Mouse (Mus musculus): Measurements from ENCODE around the gene Cdhr5. TPM values are rescaled to one million over a fixed set of nuclear protein-coding genes. Genes with fewer than 3 reads are reported as not detected.
A peak's percentile ranks its signal among the peaks of the same experiment; 100 is the strongest.

Cdhr5 gene
- polyA plus RNA-seq, 1 experiment from 2014 or later: not detected

DNA sequence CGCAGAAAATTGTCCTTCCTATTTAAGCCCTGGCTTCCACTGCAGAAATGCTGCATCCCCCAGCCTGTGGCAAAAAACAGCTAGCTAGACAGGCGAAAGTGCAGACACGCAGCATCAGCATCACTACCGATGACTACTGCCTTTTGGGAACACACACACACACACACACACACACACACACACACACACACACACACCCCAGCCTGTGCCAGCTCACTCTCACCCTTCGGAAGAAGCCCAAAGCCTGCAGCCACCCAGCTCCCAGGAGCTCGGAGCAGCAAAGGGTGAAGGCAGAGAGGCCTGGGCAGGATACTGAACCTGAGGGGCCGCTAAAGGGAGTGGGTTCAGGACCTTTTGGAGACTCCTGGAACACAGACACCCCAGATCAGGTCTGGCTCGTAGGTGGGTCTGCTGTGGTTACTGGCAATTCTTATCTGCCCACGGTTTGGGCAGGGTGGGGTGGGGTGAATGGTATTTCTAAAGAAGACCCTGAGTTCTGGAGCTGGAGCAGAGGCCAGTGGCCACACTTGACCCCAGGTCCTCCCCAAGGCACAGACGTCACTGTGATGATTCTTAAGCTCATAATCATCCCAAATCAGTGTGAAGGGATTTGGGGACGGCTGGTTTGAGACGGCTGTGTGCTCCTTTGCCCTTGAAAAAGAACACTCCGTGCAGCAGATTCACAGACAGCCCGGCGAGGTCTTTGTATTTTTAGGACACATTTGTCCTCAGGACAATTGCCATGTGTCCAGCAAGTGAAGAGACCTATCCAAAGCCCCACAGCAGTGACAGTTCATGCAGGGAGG, 16.2 kb upstream of the Cdhr5 start:
- 0 out of 2 replicates have a peak, but pooled peaks cover 4% of the 10 kb centered on the region for H3K36me3 ChIP-seq (ENCODE audit: inconsistent target)
- 66% methylated on average over 15 of the region's 15 CpGs for WGBS (ENCODE audit: missing documents)
- H3K79me2 ChIP-seq (ENCODE audit: inconsistent target): no peaks in the 10 kb centered on the region
- no peak overlapping the region for H3K4me3 ChIP-seq (ENCODE audit: inconsistent target)
- H3K27ac ChIP-seq: no peak overlapping the region

GRCm38 (mm10) chr7:141291921-141292582, 15.5 kb upstream of the Cdhr5 start, which contains the start of gene Drd4:
Gene Drd4, plus strand, starts transcription at chr7:141292006.
- H3K36me3 ChIP-seq (ENCODE audit: inconsistent target): 0 out of 2 replicates have a peak, but pooled peaks cover under 1% of the 10 kb centered on the region
- 6% methylated on average over 42 of the region's 46 CpGs for WGBS (ENCODE audit: missing documents)

GRCm38 (mm10) chr7:141288042-141288441, 11.5 kb upstream of the Cdhr5 start:
- WGBS (ENCODE audit: missing documents): 92% methylated on average over 3 of the region's 3 CpGs
- H3K36me3 ChIP-seq (ENCODE audit: inconsistent target): no peaks in the 10 kb centered on the region
- no peak overlapping the region for H3K27ac ChIP-seq
- no peak overlapping the region for H3K4me3 ChIP-seq (ENCODE audit: inconsistent target)
- H3K79me2 ChIP-seq (ENCODE audit: inconsistent target): no peaks in the 10 kb centered on the region

More at GRCm38 (mm10) chr7:141291921-141292582, 15.5 kb upstream of the Cdhr5 start, which contains the start of gene Drd4:
- Histone ChIP-seq H3K27ac (no peak within 1 kb of the TSS), H3K4me3 (ENCODE audit: inconsistent target) (no peak within 1 kb of the TSS), H3K79me2 (ENCODE audit: inconsistent target) (no peaks in the 10 kb centered on the region)

GRCm38 (mm10) chr7:141282756-141283155, 6.2 kb upstream of the Cdhr5 start:
- 90% methylated on average over 4 of the region's 4 CpGs for WGBS (ENCODE audit: missing documents)
- Histone ChIP-seq H3K27ac (no peak overlapping the region), H3K36me3 (ENCODE audit: inconsistent target) (no peaks in the 10 kb centered on the region), H3K4me3 (ENCODE audit: inconsistent target) (no peak overlapping the region), H3K79me2 (ENCODE audit: inconsistent target) (no peaks in the 10 kb centered on the region)

DNA sequence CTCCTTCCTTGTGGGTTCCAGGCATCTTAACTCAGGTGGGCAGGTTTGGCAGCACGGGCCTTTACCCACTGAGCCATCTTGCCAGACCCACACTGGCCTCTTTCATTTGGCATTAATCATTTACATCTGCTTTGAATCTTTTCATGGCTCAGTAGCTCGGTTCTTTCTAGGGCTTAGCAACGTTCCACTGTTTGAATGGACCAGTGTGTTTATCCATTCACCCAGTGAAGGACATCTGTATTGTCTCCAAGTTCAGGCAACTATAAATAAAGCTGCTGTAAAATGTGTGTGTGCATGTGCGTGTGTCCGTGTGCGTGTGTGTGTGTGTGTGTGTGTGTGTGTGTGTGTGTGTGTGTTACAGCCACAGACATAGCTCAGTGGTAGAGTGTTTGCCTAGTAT, 4.9 kb upstream of the Cdhr5 start:
- Histone ChIP-seq H3K79me2 (ENCODE audit: inconsistent target) (no peaks in the 10 kb centered on the region), H3K4me3 (ENCODE audit: inconsistent target) (no peak overlapping the region), H3K27ac (no peak overlapping the region), H3K36me3 (ENCODE audit: inconsistent target) (no peaks in the 10 kb centered on the region)
- 98% methylated on average over 6 of the region's 6 CpGs for WGBS (ENCODE audit: missing documents)

DNA sequence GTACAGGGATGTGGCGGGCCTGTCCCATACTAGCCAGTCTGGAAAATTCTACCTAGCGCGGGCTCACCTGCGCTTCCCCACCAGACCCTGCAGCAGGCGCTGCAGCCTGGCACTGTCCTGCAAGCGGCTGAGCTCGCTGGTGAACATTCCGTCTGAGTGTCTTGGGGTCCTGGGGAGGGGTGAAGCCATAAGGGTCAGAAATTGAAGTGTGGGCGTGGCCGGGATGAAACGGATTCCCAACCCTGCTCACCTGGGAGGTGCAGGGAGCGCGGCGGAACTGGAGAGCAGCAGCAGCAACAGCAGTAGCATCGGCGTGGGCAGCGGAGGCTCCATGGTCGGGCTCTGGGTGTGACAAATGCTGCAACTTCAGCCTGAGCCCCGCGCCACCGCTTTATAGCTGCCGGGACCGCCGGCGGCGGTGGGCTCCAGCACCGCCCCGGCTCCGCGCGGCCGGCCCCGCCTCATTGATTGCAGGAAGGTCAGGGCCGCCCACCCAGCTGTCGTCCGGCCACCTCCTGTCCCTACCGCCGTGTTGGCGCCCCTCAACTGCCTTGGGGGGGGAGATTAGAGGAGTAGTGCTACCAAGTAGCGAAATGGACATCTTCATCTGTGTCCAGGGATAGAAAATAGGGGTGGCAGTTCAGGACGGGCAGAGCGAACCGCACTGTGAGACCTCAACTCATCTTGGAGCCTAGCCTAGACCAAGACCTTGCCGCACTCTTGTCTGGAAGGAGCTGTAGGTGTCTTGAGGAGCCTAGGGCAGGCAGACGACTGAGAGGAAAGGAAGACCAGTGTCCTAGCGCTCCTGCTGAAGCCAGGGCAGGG, 2.4 kb upstream of the Cdhr5 start, which contains the start of gene Sct:
Gene Sct, minus strand, starts transcription at position 368 of the 825 bp plus-strand sequence.
- Histone ChIP-seq H3K27ac (no peak within 1 kb of the TSS), H3K79me2 (ENCODE audit: inconsistent target) (no peaks in the 10 kb centered on the region), H3K36me3 (ENCODE audit: inconsistent target) (no peaks in the 10 kb centered on the region), H3K4me3 (ENCODE audit: inconsistent target) (no peak within 1 kb of the TSS)
- WGBS (ENCODE audit: missing documents): 17% methylated on average over 43 of the region's 46 CpGs

DNA sequence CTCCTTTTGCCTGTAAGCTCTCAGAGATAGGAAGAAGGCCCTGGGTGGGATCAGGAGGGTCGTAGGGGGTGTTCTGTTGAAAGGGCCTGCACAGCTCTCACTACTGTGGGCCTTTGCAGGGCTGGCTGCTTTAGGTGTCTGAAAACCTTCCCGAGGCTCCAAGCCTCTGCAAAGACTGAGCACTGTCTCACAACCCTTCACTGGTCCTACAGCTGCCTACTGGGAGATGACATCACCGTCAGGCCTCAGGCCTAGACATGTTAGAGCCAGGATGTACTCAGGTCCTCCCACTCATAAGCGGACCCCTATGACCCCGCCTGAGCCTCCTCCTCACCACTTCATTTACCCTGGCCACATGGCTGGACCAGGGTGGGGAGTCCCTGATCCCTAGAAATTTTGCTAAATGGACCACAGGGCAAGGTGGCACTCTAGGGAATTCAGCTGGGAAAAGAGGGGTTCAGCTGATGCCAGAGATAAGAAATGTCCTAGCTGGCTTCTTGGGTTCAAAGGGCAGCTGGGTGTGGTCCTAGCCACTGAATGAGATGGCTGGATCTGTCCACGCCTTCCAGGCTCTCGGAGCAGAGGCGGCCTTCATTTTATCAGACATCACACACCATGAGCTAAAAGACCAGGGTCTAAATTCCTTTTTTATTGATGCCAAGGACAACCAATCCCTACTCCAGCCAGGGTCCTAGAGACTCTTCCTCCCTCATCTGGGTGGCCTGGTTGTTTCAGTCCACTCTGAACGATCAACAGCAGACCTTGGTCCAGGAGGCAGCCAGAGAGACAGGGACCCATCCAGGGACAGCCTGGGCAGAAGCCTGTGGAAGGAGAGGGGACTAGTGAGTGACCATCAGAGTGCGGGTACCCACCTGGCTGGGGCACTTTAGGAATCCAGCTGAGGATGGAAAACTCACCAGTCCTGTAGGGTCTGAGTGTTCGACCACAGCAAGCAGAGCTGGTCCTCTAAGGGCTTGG, 1.4 kb upstream of the Cdhr5 start:
- Histone ChIP-seq H3K4me3 (ENCODE audit: inconsistent target) (no peak overlapping the region), H3K36me3 (ENCODE audit: inconsistent target) (no peaks in the 10 kb centered on the region), H3K79me2 (ENCODE audit: inconsistent target) (no peaks in the 10 kb centered on the region), H3K27ac (no peak overlapping the region)
- 92% methylated on average over 11 of the region's 11 CpGs for WGBS (ENCODE audit: missing documents)

DNA sequence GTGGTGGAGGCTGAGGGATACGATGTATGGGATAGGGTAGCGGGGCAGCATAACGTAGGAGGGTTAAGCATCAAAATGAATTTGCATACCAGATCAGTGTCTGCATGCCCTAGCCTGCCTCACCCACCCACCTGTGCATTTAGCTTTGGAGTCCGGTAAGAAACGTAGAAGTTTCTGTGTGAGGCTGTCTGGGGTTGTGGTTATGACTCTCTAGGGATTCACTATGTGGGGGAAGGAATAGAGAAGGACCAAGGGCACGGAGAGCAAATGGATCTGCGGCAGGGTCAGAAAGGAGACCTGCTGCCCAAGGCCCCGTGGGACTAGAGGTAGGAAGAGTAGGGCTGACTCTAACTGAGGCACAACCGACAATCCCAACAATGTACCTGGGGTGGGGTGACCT, 1.2 kb downstream of the Cdhr5 start:
- Histone ChIP-seq H3K27ac (no peak overlapping the region), H3K36me3 (ENCODE audit: inconsistent target) (no peaks in the 10 kb centered on the region), H3K4me3 (ENCODE audit: inconsistent target) (no peak overlapping the region), H3K79me2 (ENCODE audit: inconsistent target) (no peaks in the 10 kb centered on the region)
- WGBS (ENCODE audit: missing documents): 96% methylated on average over 9 of the region's 9 CpGs

DNA sequence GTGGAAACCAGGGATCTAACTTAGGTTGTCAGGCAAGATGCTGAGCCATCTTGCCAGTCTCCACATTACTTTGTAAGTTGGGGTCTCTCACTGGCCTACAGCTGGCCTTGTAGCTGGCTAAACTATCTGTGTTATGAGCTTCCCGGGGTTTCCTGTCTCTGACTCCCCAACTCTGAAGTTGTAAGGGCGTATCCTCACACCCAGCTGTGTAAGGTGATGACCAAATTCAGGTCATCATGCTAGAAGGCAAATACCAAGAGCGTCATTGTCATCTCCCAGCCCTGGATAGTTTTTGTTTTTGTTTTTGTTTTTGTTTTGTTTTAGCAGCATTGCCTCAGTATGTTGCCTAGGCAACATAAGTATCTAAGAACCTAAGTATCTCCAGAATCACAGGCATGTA, 6.0 kb downstream of the Cdhr5 start:
- Histone ChIP-seq H3K79me2 (ENCODE audit: inconsistent target) (peaks cover 6% of the 10 kb centered on the region; the same call in 1 of the 2 replicates), H3K36me3 (ENCODE audit: inconsistent target) (no peaks in the 10 kb centered on the region), H3K4me3 (ENCODE audit: inconsistent target) (no peak overlapping the region), H3K27ac (no peak overlapping the region)
- WGBS (ENCODE audit: missing documents): 90% methylated on average over 3 of the region's 3 CpGs

DNA sequence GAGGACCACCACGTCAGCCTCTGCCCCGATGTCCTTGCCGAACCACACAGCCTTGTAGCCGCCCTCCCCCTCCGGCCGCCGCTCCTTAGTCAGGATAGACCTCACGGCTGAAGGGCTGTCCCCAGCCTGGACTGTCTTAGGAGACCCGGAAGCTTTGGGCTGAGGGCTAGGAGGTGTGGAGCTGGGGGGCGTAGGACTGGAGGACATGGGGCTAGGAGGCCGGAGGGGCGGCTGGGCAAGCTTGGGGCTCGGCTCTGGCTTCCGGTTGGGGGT, 7.4 kb downstream of the Cdhr5 start:
- Histone ChIP-seq H3K36me3 (ENCODE audit: inconsistent target) (peaks cover 1% of the 10 kb centered on the region), H3K27ac (peak overlapping the region; percentile 75), H3K79me2 (ENCODE audit: inconsistent target) (peaks cover 21% of the 10 kb centered on the region; the same call in 1 of the 2 replicates), H3K4me3 (ENCODE audit: inconsistent target) (no peak overlapping the region; the same call in 1 of the 2 replicates)
- WGBS (ENCODE audit: missing documents): 44% methylated on average over 14 of the region's 14 CpGs

- Histone ChIP-seq H3K4me3 (ENCODE audit: inconsistent target) (no peak overlapping the region; the same call in 1 of the 2 replicates), H3K27ac (peak overlapping the region; percentile 75), H3K36me3 (ENCODE audit: inconsistent target) (peaks cover 7% of the 10 kb centered on the region), H3K79me2 (ENCODE audit: inconsistent target) (peaks cover 26% of the 10 kb centered on the region; the same call in 1 of the 2 replicates)
- WGBS (ENCODE audit: missing documents): 5% methylated on average over 24 of the region's 24 CpGs
Observed at GRCm38 (mm10) chr7:141268466-141269272, 7.9 kb downstream of the Cdhr5 start.

DNA sequence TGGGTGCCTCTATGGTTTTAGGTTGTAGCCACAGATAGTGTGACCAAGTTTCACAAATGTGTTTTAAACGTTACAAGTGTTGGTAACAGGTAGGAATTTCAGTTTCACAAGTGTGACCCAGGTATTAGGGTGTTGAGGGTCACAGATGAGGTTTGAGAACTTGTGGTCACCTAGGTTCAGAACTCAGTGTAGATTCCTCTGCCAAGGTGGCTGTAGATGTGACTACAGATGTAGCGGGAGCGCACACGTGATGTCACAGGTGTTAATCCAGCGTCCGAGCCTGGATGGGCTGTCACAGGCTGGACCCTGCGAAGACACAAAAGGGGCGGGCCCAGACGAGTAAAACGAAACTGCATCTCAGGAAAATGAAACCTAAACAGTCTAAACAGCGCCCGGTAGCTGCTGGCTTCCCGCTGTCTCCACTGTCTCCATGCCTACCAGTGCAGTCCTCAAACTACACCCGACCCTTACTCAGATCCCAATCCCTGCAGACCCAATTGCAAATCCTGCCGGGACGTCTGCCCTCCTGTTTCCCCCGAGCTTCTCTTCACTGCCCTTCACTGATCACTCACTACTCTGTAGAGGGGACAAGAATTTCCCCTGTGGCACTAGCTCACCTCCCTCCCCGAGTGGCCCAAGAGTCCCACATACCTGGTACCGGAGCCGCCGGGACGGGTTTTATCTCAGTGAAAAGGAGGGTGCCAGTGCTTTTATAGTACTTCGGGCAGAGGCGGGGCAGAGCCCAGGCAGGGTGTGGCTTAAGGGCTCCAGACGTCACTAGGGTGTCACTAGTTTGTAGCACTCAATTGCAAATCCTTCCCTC, 10.6 kb downstream of the Cdhr5 start, which contains the start of gene Irf7:
Gene Irf7, minus strand, starts transcription at position 743 of the 823 bp plus-strand sequence.
- 2% methylated on average over 25 of the region's 25 CpGs for WGBS (ENCODE audit: missing documents)
- peaks cover 32% of the 10 kb centered on the region; the same call in 1 of the 2 replicates for H3K79me2 ChIP-seq (ENCODE audit: inconsistent target)
- peak within 1 kb of the TSS; percentile 98 for H3K4me3 ChIP-seq (ENCODE audit: inconsistent target)
- peaks cover 28% of the 10 kb centered on the region for H3K36me3 ChIP-seq (ENCODE audit: inconsistent target)
- peak within 1 kb of the TSS; percentile 93 for H3K27ac ChIP-seq
